Mouse (Mus musculus) stomach, embryonic 16.5 days (tissue): ENCODE data around the gene Jpt2. TPM values are rescaled to one million over a fixed set of nuclear protein-coding genes. Genes with fewer than 3 reads are reported as not detected.

Source experiments
- ATAC-seq: fragments of 200-750 bp; cut with Nextera tagmentation; 2 replicates; pipeline ENCODE4 v1.8.0; 2017; ENCODE audit warnings: moderate number of reproducible peaks, moderate TSS enrichment; ENCODE audit not compliant: insufficient read depth, low FRiP score
- H3K27ac ChIP-seq: fragments of 300-500 bp; sonication (generic); 2 replicates; pipeline ENCODE4 v1.5.1; 2014; ENCODE audit warnings: low read length
- H3K27me3 ChIP-seq: fragments of 300-500 bp; sonication (generic); 2 replicates; pipeline ENCODE4 v1.6.1; 2014; ENCODE audit warnings: low read length, control low read depth, mixed read lengths; ENCODE audit not compliant: control insufficient read depth, insufficient read depth
- H3K36me3 ChIP-seq: fragments of 300-500 bp; sonication (generic); 2 replicates; pipeline ENCODE4 v1.6.1; 2014; ENCODE audit warnings: low read length; ENCODE audit not compliant: control insufficient read depth, insufficient read depth
- H3K4me1 ChIP-seq: fragments of 300-500 bp; sonication (generic); 2 replicates; pipeline ENCODE4 v1.6.1; 2014; ENCODE audit warnings: low read length, control low read depth, mixed read lengths; ENCODE audit not compliant: control insufficient read depth, insufficient read depth
- H3K4me2 ChIP-seq: fragments of 300-500 bp; sonication (generic); 2 replicates; pipeline ENCODE4 v1.6.1; 2014; ENCODE audit warnings: low read depth, low read length, mixed read lengths
- H3K4me3 ChIP-seq: fragments of 300-500 bp; sonication (generic); replicated peaks from 2 replicates; pipeline ENCODE4 v1.5.1; 2014; ENCODE audit warnings: mild to moderate bottlenecking, low read length
- H3K9ac ChIP-seq: fragments of 300-500 bp; sonication (generic); 2 replicates; pipeline ENCODE4 v1.6.1; 2014; ENCODE audit warnings: low read length
- H3K9me3 ChIP-seq: fragments of 300-500 bp; sonication (generic); replicated peaks from 2 replicates; pipeline ENCODE4 v1.6.1; 2016; ENCODE audit warnings: low read length, control low read depth; ENCODE audit not compliant: control insufficient read depth
- WGBS: fragments of 180-500 bp; shearing (Covaris S2); extraction: QIAGEN DNeasy Blood & Tissue Kit; methylation state at CpG from one replicate; pipeline ENCODE4 v1.1.7; 2014; 5-methylcytosine and 5-hydroxymethylcytosine counted together
- polyA plus RNA-seq: library from polyadenylated mRNA; unstranded; fragments of >200 nt; fragmentation: Nextera tagmentation; extraction: Ambion mirVana; gene quantifications from 2 replicates; pipeline ENCODE4 v1.2.1, GENCODE M21; 2015

The Jpt2 gene
- polyA plus RNA-seq, 1 experiment from 2014 or later = 158 TPM

DNA sequence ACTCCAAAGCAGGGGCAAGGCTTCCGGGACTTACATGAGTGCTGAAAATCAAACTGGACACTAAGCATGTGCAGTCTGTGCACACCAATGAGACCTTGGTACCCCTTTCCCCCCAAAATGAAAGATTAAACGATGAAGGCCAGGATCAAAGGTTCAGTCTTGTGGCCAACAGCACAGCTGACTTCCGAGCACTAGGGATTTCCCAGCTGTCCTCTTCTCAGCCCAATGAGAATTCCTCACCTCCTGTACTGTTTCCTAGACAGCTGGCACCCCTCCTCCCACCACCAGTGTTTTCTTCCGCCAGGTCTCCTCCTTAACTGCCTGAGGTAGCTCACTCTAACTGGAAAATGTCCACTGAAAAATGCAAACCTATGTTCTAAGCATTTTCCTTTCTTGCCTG lies 27.3 kb downstream of the Jpt2 start:
- 61% methylated on average over 4 of the region's 4 CpGs for WGBS
- Histone ChIP-seq H3K4me3 (no peak overlapping the region), H3K27ac (no peak overlapping the region), H3K4me2 (no peak overlapping the region), H3K36me3 (no peaks in the 10 kb centered on the region), H3K27me3 (no peaks in the 10 kb centered on the region), H3K9me3 (no peaks in the 10 kb centered on the region), H3K4me1 (peaks cover 20% of the 10 kb centered on the region), H3K9ac (no peak overlapping the region)
- ATAC-seq = no peak

DNA sequence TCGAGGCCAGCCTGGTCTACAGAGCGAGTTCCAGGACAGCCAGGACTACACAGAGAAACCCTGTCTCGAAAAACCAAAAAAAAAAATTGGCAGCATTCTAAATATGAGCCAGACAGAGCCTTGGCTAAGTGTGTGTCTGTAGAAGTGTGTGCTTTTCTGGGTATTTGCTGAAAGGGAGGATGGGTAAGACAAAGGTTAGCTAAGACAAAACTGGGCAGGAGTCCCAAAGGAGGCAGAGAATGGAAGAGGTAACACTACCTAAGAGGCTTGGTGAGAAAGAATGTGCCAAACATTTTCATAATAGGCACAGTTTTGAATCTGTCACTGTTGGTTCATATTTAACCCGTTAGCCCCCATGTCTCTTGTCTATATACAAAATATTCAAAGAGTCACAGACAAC lies 28.1 kb downstream of the Jpt2 start:
- Histone ChIP-seq H3K4me2 (no peak overlapping the region), H3K4me1 (peaks cover 20% of the 10 kb centered on the region), H3K4me3 (no peak overlapping the region), H3K9ac (no peak overlapping the region), H3K9me3 (no peaks in the 10 kb centered on the region), H3K36me3 (peaks cover 5% of the 10 kb centered on the region; the same call in 1 of the 2 replicates), H3K27me3 (no peaks in the 10 kb centered on the region), H3K27ac (no peak overlapping the region)
- 91% methylated on average over 4 of the region's 4 CpGs for WGBS
- no peak for ATAC-seq

DNA sequence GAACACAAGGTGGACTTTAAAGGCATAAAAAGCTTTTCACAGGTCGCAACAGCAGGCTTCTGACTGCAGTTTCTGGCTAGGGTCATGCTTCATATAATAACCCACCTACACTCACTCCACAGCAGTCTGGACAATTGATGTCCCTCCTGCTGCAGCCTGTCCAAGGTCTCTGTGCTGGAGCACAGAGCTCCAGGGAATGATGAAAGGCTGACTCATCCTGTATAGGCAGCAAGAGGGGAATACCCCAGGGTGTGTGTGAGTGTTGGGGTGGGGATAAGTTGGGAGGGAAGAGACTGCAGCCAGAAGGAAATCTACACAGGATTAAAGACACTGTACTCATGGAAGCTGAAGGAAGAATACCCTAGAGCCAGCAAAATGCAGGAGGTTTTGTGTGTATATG lies 31.0 kb downstream of the Jpt2 start:
- H3K4me2 ChIP-seq = no peak overlapping the region

DNA sequence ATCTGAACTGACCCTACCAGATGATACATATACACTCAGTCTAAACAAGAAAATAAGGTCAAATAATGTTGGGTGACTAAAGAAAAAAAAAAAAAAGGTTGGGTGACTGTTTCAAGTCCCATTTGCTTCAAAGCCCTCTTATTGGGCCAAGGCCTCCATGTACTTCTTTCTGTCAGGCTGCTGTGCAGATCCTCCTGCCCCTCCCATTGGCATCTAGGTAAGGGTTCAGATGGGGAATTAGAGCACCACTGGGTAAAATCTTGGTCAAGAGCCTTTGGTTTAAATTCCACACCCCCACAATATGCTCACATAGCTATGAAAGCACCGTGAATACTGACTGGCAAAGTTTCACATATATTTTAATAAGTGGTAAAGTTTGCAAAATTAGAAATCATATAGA lies 37.2 kb downstream of the Jpt2 start:
- ATAC-seq = no peak
- no peak overlapping the region for H3K9ac ChIP-seq
- no peaks in the 10 kb centered on the region for H3K4me1 ChIP-seq
- 91% methylated on average over 1 of the region's 1 CpGs for WGBS
- no peak overlapping the region for H3K4me3 ChIP-seq
- H3K27ac ChIP-seq = no peak overlapping the region
- peaks cover 28% of the 10 kb centered on the region for H3K36me3 ChIP-seq
- H3K27me3 ChIP-seq = no peaks in the 10 kb centered on the region
- no peaks in the 10 kb centered on the region for H3K9me3 ChIP-seq
- no peak overlapping the region for H3K4me2 ChIP-seq

More for the DNA sequence above, 31.0 kb downstream of the Jpt2 start:
- Histone ChIP-seq H3K9me3 (no peaks in the 10 kb centered on the region), H3K9ac (no peak overlapping the region), H3K27ac (no peak overlapping the region), H3K4me3 (no peak overlapping the region), H3K27me3 (no peaks in the 10 kb centered on the region), H3K4me1 (peaks cover 3% of the 10 kb centered on the region), H3K36me3 (peaks cover 6% of the 10 kb centered on the region; the same call in 1 of the 2 replicates)
- no peak for ATAC-seq
- 85% methylated on average over 1 of the region's 1 CpGs for WGBS

DNA sequence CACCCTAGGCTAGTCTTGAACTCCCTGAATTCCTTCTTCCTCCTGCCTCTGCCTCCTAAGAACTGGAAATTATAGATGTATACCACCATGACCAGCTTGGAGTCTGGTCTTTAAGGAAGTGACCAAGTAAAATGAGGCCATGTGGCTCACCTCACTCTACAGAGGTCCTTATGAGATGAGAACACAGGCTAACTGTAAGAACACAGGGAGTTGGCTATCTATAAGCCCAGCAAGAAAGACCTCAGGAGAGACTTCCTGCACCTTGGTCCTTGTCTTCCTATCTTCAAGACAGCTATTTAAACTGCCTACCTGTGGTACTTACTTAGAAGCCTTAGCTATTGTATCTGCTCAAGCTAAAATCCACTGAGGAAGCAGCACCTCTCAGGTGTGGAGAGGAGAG lies 46.5 kb downstream of the Jpt2 start:
- Histone ChIP-seq H3K27ac (no peak overlapping the region), H3K9ac (no peak overlapping the region), H3K4me2 (no peak overlapping the region), H3K9me3 (no peaks in the 10 kb centered on the region), H3K4me1 (no peaks in the 10 kb centered on the region), H3K36me3 (peaks cover 52% of the 10 kb centered on the region), H3K4me3 (no peak overlapping the region), H3K27me3 (no peaks in the 10 kb centered on the region)
- ATAC-seq = no peak

DNA sequence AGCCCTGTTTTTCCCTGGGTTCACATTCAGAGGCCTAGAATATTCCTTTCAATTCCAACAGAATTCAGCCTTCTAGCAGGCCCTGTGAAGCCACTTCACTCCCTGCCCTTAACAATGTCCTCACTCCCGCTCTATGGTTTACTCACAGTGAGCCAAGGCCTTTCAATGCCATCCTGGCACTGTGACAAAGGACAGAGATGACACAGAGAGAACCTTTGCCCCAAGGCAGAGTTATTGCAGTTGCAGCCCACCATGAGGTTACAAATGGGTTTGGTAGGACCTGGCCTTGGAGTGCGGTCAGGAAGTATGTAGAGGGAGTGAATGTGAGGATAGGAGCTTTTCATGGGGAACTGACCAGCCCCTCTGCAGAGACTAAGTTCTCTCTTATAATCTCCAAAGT lies 52.9 kb downstream of the Jpt2 start:
- H3K4me2 ChIP-seq = no peak overlapping the region
- no peaks in the 10 kb centered on the region for H3K27me3 ChIP-seq
- H3K9ac ChIP-seq = no peak overlapping the region
- no peak overlapping the region for H3K4me3 ChIP-seq
- WGBS = 97% methylated on average over 2 of the region's 2 CpGs
- H3K9me3 ChIP-seq = no peaks in the 10 kb centered on the region
- ATAC-seq = no peak
- peaks cover 52% of the 10 kb centered on the region for H3K36me3 ChIP-seq
- H3K4me1 ChIP-seq = no peaks in the 10 kb centered on the region
- no peak overlapping the region for H3K27ac ChIP-seq

DNA sequence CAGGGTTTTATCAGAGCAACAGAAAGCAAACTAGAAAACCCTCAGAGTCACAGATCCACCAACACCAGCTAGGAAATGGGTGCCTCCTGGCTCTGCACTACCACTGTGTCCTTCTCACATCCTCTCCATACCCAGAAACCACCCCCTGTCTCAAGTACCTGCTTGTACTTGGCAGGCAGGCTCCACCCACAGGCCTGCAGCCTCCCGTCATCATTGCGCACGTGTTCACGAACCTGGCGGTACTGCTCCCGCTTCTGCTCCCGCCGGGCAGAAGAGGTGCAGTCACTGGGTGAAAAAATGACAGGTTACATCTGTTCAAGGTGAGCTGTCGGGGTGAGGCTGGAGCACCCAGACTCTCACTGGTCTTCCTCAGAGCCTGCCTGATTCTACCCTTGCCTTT lies 56.7 kb downstream of the Jpt2 start:
- Histone ChIP-seq H3K9me3 (no peaks in the 10 kb centered on the region), H3K36me3 (peaks cover 62% of the 10 kb centered on the region), H3K27ac (no peak overlapping the region), H3K4me2 (no peak overlapping the region), H3K9ac (no peak overlapping the region), H3K4me3 (no peak overlapping the region), H3K27me3 (no peaks in the 10 kb centered on the region), H3K4me1 (no peaks in the 10 kb centered on the region)
- 86% methylated on average over 9 of the region's 9 CpGs for WGBS
- ATAC-seq = no peak

DNA sequence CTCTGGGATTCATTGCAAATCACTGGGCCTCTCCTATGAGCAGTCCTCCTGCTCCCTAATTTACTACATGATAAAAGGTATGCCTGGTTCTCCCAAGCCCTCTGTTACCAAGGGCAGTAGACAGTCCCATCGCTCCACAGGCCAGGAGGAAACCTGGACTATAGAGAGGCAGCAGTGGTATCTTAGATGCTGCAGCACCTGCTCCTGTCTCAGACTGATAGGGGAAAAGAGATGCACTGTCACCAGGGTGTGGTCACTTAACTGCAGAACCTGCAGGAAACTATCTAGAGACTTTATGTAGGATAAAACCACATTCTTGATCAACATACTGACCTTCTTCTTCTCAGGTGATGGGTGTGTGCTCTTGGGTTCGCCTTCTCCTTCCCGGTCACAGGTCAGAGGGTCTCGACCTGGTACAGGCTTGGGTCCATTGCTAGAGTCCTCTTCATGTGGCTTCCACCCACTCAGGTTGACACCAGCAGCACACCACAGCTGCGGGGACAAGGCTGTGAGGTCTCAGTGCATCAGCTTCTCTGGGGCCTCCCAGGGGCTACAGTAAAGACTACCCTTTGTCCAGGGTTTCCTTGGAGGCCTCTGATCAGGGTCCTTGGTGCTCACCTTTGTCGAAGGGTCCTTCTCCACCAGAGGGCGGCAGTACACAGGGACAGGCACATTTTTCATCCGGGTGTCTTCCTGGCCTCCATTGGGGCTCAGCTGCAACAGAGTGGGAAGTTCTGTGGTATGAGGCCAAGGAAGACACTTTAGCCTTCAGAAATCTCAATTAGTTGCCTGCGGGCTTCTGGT lies 57.6 kb downstream of the Jpt2 start:
- no peak overlapping the region for H3K27ac ChIP-seq
- H3K36me3 ChIP-seq = peaks cover 55% of the 10 kb centered on the region
- H3K4me2 ChIP-seq = no peak overlapping the region
- H3K27me3 ChIP-seq = no peaks in the 10 kb centered on the region
- H3K4me3 ChIP-seq = no peak overlapping the region
- H3K9ac ChIP-seq = no peak overlapping the region
- H3K4me1 ChIP-seq = no peaks in the 10 kb centered on the region
- H3K9me3 ChIP-seq = no peaks in the 10 kb centered on the region
- peak; percentile 33; the same call in 1 of the 2 replicates for ATAC-seq
- 72% methylated on average over 9 of the region's 9 CpGs for WGBS

DNA sequence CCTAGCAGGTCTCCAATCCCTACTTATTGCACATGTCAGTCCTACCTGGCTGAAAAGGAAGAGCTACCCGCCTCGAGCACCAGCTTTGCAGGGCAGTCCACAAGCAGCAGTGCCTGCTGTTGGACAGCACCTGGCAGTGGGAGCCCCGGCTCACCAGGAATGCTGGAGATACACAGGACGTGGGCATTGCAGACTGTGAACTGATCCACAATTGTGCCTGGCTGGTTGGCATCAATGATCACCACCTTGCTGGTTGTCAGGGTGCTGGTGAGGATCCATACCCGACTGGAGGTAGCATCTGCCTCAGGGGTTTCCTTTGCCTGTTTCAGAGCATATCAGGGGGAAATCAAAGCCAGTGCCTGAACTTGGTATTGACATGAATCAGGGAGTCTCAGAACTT lies 58.4 kb downstream of the Jpt2 start:
- Histone ChIP-seq H3K27ac (no peak overlapping the region), H3K4me2 (no peak overlapping the region), H3K4me1 (peaks cover 6% of the 10 kb centered on the region), H3K9me3 (no peaks in the 10 kb centered on the region), H3K36me3 (peaks cover 50% of the 10 kb centered on the region), H3K27me3 (no peaks in the 10 kb centered on the region), H3K9ac (no peak overlapping the region), H3K4me3 (no peak overlapping the region)
- 88% methylated on average over 5 of the region's 5 CpGs for WGBS
- ATAC-seq = no peak
